Mouse (Mus musculus) midbrain, embryonic 10.5 days (tissue): ENCODE results near the gene Selplg. TPM values are rescaled to one million over a fixed set of nuclear protein-coding genes. Genes with fewer than 3 reads are reported as not detected.
"Not testable (repeated sequence)": the region's sequence is repeated elsewhere in the genome, so short reads cannot be mapped to it uniquely, and the experiment has no call there.

Source experiments
- DNase-seq: peaks from one replicate; pipeline ENCODE4 v3.0.0-alpha.2; 2017; ENCODE audit warnings: low spot score
- H3K27ac ChIP-seq: fragments of 300-500 bp; sonication (generic); replicated peaks from 2 replicates; pipeline ENCODE4 v1.5.1; 2016; ENCODE audit warnings: mild to moderate bottlenecking
- H3K27me3 ChIP-seq: fragments of 300-500 bp; sonication (generic); 2 replicates; pipeline ENCODE4 v1.6.1; 2016; ENCODE audit warnings: low read depth, mild to moderate bottlenecking; ENCODE audit not compliant: poor library complexity, severe bottlenecking
- H3K36me3 ChIP-seq: fragments of 300-500 bp; sonication (generic); 2 replicates; pipeline ENCODE4 v1.6.1; 2016; ENCODE audit warnings: mild to moderate bottlenecking, moderate library complexity
- H3K4me1 ChIP-seq: fragments of 300-500 bp; sonication (generic); 2 replicates; pipeline ENCODE4 v1.6.1; 2016
- H3K4me3 ChIP-seq: fragments of 300-500 bp; sonication (generic); 2 replicates; pipeline ENCODE4 v1.5.1; 2016; ENCODE audit warnings: mild to moderate bottlenecking, moderate library complexity
- H3K9me3 ChIP-seq: fragments of 300-500 bp; sonication (generic); replicated peaks from 2 replicates; pipeline ENCODE4 v1.6.1; 2016; ENCODE audit warnings: mild to moderate bottlenecking
- WGBS: fragments of 180-500 bp; shearing (Covaris S2); methylation state at CpG from one replicate; pipeline ENCODE4 v1.1.7; 2016; 5-methylcytosine and 5-hydroxymethylcytosine counted together
- polyA plus RNA-seq: library from polyadenylated mRNA; unstranded; fragments of >200 nt; fragmentation: Nextera tagmentation; extraction: Ambion mirVana; gene quantifications from 2 replicates; pipeline ENCODE4 v1.2.1, GENCODE M21; 2016

Gene Selplg
- polyA plus RNA-seq, 1 experiment from 2014 or later, result 0.77 TPM

DNA sequence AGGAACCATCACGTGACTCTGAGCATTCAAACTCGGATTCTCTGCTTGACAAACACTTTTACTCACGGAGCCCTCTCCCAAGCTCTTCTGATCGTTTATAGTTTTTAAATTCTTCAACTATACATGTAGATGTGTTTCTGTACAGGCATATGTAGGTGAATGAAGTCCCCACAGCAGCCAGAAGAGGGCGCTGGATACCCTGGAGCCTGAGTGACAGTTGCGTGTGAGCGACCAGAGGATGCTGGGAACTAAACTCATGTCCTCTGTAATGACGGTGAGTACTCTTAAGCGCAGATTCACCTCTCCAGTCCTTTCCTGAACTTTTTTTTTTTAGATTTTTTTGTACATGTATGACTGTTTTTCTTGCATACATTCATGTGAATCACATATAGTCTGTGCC is 18.8 kb downstream of the Selplg start:
- Histone ChIP-seq H3K27me3 (peaks cover 15% of the 10 kb centered on the region), H3K27ac (no peak overlapping the region), H3K9me3 (peaks cover 7% of the 10 kb centered on the region; the same call in 1 of the 2 replicates), H3K4me1 (peaks cover 27% of the 10 kb centered on the region), H3K36me3 (no peaks in the 10 kb centered on the region), H3K4me3 (no peak overlapping the region)
- DNase-seq, result no peak
- WGBS, result 27% methylated on average over 9 of the region's 9 CpGs

DNA sequence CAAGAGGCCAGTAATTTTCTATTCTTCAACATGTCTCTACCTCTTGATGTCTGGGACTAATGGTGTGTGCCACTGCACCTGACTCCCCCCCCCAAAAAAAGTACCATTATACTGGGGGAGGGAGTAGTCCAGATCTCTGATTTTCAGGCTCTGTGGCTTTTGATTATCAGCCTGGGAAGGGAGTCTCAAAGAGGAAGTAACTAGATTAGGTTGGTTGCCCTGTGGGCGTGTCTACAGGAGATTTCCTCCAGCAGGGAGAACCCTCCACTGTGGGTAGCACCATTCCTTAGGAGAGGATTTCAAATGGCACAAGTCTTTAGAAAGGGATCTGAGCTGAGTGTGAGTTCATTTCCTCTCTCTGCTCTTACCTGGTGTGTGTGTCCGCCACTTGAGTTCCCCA is 19.8 kb downstream of the Selplg start:
- no peak for DNase-seq
- no peak overlapping the region for H3K27ac ChIP-seq
- no peaks in the 10 kb centered on the region for H3K36me3 ChIP-seq
- WGBS, result 95% methylated on average over 2 of the region's 2 CpGs
- H3K4me1 ChIP-seq, result peaks cover 31% of the 10 kb centered on the region
- peaks cover 7% of the 10 kb centered on the region; the same call in 1 of the 2 replicates for H3K9me3 ChIP-seq
- H3K27me3 ChIP-seq, result peaks cover 15% of the 10 kb centered on the region
- no peak overlapping the region for H3K4me3 ChIP-seq

DNA sequence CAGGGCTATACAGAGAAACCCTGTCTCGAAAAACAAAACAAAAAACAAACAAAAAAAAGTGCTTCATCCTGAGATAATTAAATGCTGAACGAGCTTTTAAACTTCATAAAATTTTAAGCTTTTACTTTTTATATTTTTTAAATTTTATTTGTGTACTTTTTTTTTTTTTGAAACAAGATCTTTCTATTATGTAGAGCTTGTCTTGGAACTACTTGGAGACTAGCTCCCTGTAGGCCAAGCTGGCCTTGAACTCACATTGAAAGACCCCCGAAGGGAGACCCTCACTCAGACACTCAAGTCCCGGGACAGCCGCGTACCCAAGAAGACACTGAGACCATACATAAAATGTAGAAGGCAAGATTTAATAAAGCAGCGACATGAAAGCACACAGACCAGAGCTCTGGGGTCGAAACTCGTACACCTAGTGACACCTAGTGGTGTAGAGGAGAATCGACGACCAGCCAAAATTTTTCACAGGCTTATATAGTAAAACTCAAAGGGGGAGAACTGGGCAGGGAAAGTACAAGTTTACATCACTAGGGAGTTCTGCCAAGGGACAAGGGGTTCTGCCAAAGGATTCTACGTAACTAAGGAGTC is 20.5 kb downstream of the Selplg start:
- H3K36me3 ChIP-seq, DNase-seq, H3K9me3 ChIP-seq, H3K4me3 ChIP-seq, H3K27ac ChIP-seq: not testable (repeated sequence)
- 23% methylated on average over 11 of the region's 12 CpGs for WGBS
- Histone ChIP-seq H3K27me3 (peaks cover 15% of the 10 kb centered on the region), H3K4me1 (peaks cover 33% of the 10 kb centered on the region)

DNA sequence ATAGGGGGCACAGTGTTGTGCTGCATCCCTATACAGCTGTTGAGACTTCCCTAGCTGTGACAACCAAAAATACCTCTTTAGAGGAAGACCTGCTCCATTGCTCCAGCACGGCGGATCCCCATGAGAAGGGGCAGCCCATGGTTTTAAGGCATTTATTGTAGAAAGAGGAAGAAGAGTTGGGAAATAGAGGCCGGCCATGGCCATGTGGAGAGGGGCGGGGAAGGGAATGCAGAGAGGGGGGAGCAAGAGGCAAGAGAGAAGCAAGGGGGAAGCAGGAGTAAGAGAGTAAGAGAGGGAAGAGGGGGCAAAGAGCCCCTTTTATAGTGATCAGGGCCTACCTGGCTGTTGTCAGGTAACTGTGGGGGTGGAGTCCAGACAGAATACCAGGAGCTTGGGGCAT is 22.3 kb downstream of the Selplg start:
- H3K27ac ChIP-seq, result no peak overlapping the region
- peaks cover 7% of the 10 kb centered on the region; the same call in 1 of the 2 replicates for H3K9me3 ChIP-seq
- peaks cover 12% of the 10 kb centered on the region for H3K27me3 ChIP-seq
- no peak overlapping the region for H3K4me3 ChIP-seq
- no peaks in the 10 kb centered on the region for H3K36me3 ChIP-seq
- no peak for DNase-seq
- H3K4me1 ChIP-seq, result peaks cover 30% of the 10 kb centered on the region
- WGBS, result 85% methylated on average over 4 of the region's 4 CpGs

DNA sequence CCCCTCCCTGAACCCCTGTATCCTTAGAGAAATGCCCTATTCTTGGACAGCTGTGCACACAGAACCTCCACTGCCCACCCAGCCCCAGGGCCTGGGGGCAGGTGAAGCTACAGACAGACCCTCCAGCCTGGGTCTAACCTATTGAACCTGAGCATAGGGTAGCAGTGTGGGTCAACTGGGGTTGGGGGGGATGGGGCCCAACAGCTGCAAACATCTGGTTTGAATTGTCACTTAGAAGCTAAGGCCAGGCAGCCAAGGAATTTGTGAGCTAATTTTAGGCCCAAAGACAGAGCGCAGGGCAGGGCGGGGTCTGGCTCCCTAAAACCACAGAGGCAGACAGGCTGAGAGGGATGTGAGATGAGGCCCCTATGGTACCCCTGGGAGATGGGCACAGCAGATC is 24.3 kb downstream of the Selplg start:
- no peak for DNase-seq
- Histone ChIP-seq H3K4me1 (peaks cover 18% of the 10 kb centered on the region; the same call in 1 of the 2 replicates), H3K36me3 (no peaks in the 10 kb centered on the region), H3K9me3 (peaks cover 7% of the 10 kb centered on the region; the same call in 1 of the 2 replicates), H3K4me3 (no peak overlapping the region), H3K27ac (no peak overlapping the region), H3K27me3 (no peaks in the 10 kb centered on the region)
- 82% methylated on average over 2 of the region's 2 CpGs for WGBS

DNA sequence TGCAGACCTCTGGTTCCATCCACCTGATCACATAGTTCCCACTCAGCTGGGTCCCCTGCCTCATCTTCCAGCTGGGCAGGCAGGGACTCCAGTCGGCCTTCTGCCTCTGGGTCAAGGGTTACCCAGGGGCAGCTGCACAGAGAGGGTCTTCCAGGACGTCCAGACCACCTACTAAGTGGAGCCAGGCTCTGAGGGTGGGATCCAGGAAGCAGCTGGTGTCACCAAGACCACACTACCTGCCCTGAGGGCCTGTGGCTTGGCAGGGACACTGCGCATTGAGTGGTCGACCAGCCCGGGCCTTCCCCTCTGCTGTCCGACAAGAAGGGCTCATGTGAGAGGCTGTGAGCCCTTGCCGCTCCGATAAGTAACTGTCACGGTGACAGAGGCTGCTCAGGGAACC is 24.7 kb downstream of the Selplg start:
- DNase-seq, result no peak
- Histone ChIP-seq H3K36me3 (no peaks in the 10 kb centered on the region), H3K27me3 (no peaks in the 10 kb centered on the region), H3K4me3 (no peak overlapping the region), H3K27ac (no peak overlapping the region), H3K4me1 (peaks cover 18% of the 10 kb centered on the region; the same call in 1 of the 2 replicates), H3K9me3 (peaks cover 7% of the 10 kb centered on the region; the same call in 1 of the 2 replicates)
- 68% methylated on average over 9 of the region's 9 CpGs for WGBS

- H3K4me3 ChIP-seq, result no peak overlapping the region
- H3K27ac ChIP-seq, result no peak overlapping the region
- WGBS, result 41% methylated on average over 10 of the region's 10 CpGs
- H3K36me3 ChIP-seq, result no peaks in the 10 kb centered on the region
- H3K27me3 ChIP-seq, result no peaks in the 10 kb centered on the region
- H3K4me1 ChIP-seq, result peaks cover 18% of the 10 kb centered on the region; the same call in 1 of the 2 replicates
- DNase-seq, result no peak
- peaks cover 7% of the 10 kb centered on the region; the same call in 1 of the 2 replicates for H3K9me3 ChIP-seq
Observed at GRCm38 (mm10) chr5:113806414-113806813, 26.0 kb downstream of the Selplg start.

DNA sequence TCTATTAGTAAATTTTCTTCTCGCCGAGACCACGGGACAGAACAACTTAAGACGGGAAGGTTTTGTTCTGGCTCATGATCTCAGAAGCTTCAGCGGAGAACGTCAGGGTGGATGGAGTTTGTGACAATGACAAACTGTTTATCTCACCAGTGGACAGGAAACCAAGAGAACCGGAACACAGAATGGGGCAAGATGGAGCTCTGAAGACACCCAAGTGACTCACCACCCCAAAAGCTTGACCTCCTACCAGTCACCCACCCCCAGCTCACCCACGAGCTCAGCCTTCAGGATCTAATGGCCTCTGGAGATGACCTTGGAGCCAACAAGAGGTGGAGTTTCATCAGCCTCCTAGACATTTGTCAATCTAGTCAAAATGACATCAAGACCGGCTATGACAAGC is 27.1 kb downstream of the Selplg start:
- Histone ChIP-seq H3K27me3 (no peaks in the 10 kb centered on the region), H3K4me3 (no peak overlapping the region), H3K9me3 (peaks cover 5% of the 10 kb centered on the region; the same call in 1 of the 2 replicates), H3K4me1 (peaks cover 23% of the 10 kb centered on the region), H3K27ac (no peak overlapping the region), H3K36me3 (no peaks in the 10 kb centered on the region)
- no peak for DNase-seq
- 90% methylated on average over 9 of the region's 9 CpGs for WGBS

- DNase-seq, result no peak
- no peaks in the 10 kb centered on the region; the same call in 1 of the 2 replicates for H3K9me3 ChIP-seq
- peaks cover 7% of the 10 kb centered on the region for H3K27me3 ChIP-seq
- H3K4me3 ChIP-seq, result no peak overlapping the region
- WGBS, result 69% methylated on average over 7 of the region's 7 CpGs
- H3K36me3 ChIP-seq, result no peaks in the 10 kb centered on the region
- peaks cover 31% of the 10 kb centered on the region for H3K4me1 ChIP-seq
- no peak overlapping the region for H3K27ac ChIP-seq
Observed at GRCm38 (mm10) chr5:113804395-113804966, 28.0 kb downstream of the Selplg start.

DNA sequence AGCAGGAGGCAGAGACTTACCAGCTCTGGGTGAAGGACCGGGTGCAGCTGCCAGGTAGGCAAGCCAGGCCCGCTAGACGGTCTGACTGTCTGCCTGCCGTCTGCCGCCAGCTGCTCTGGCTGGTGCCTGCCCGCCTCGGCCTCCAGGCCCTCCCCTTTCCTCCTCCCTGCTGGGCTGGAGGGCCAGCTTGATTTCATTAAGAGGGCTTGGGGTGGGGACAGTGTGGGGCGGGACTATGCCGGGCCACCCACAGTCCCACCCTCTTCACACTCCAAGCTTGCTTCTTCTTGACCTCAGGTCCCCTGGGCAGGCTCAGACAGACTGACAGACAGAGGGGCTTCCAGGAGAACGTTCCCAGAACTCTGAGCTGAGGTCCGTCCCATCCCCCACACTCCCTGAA is 32.2 kb downstream of the Selplg start, which contains the start of gene Tmem119:
Tmem119 (minus strand) TSS at position 237 of the 400 bp plus-strand sequence.
- Histone ChIP-seq H3K36me3 (no peaks in the 10 kb centered on the region), H3K4me3 (peak within 1 kb of the TSS; percentile 34), H3K27me3 (peaks cover 46% of the 10 kb centered on the region), H3K4me1 (peaks cover 41% of the 10 kb centered on the region), H3K27ac (peak within 1 kb of the TSS; percentile 55; the same call in 1 of the 2 replicates), H3K9me3 (no peaks in the 10 kb centered on the region)
- peak; percentile 72 for DNase-seq
- WGBS, result 1% methylated on average over 11 of the region's 11 CpGs

- DNase-seq, result no peak
- H3K4me3 ChIP-seq, result peak overlapping the region; percentile 34
- 45% methylated on average over 5 of the region's 5 CpGs for WGBS
- peaks cover 41% of the 10 kb centered on the region for H3K4me1 ChIP-seq
- H3K27me3 ChIP-seq, result peaks cover 52% of the 10 kb centered on the region
- peak overlapping the region; percentile 55; the same call in 1 of the 2 replicates for H3K27ac ChIP-seq
- H3K36me3 ChIP-seq, result no peaks in the 10 kb centered on the region
- H3K9me3 ChIP-seq, result no peaks in the 10 kb centered on the region
Observed at GRCm38 (mm10) chr5:113799691-113800090, 32.8 kb downstream of the Selplg start.

GRCm38 (mm10) chr5:113798525-113798924 is 33.9 kb downstream of the Selplg start:
- Histone ChIP-seq H3K27me3 (peaks cover 53% of the 10 kb centered on the region), H3K36me3 (no peaks in the 10 kb centered on the region), H3K9me3 (no peaks in the 10 kb centered on the region), H3K4me1 (peaks cover 41% of the 10 kb centered on the region), H3K27ac (no peak overlapping the region), H3K4me3 (no peak overlapping the region)
- WGBS, result 85% methylated on average over 9 of the region's 9 CpGs
- DNase-seq, result no peak
